Mouse (Mus musculus): Measurements from ENCODE around the gene Il2rb. TPM values are rescaled to one million over a fixed set of nuclear protein-coding genes. Genes with fewer than 3 reads are reported as not detected.

Gene Il2rb
- polyA plus RNA-seq, 2 experiments = 0.26 to 0.52 TPM

- H3K4me1 ChIP-seq (replicated peaks; ENCODE audit: control insufficient read depth in 2 of 2, insufficient read depth in 2 of 2, low read length in 1 of 2) = peaks cover 0 to 2% of the 10 kb centered on the region in 2 experiments; a peak in 1 of 4 replicates
- no peaks in the 10 kb centered on the region for H3K27me3 ChIP-seq (ENCODE audit: control insufficient read depth, insufficient read depth, low read length)
- DNase-seq (ENCODE audit: low read depth in 3 of 3, low spot score in 3 of 3) (no peak), ATAC-seq (ENCODE audit: insufficient read depth) (no peak)
- H3K27ac ChIP-seq = no peak overlapping the region
- H3K4me3 ChIP-seq (ENCODE audit: insufficient read depth in 1 of 2, low read depth in 2 of 2, low read length in 2 of 2) = no peak overlapping the region
- WGBS (ENCODE audit: insufficient replicate concordance) = 58% methylated on average over 3 of the region's 3 CpGs
- no peak overlapping the region for H3K4me2 ChIP-seq (ENCODE audit: low read depth)
- H3K36me3 ChIP-seq (replicated peaks; ENCODE audit: control insufficient read depth, insufficient read depth, low read depth) = no peaks in the 10 kb centered on the region
- TF ChIP-seq EP300 (IDR thresholded peaks at IDR 0.05; ENCODE audit: low read depth) = no peak
- TF ChIP-seq CTCF (IDR thresholded peaks at IDR 0.05; ENCODE audit: low read depth) = no peak
- H3K9ac ChIP-seq (replicated peaks) = no peak overlapping the region
- H3K9me3 ChIP-seq (ENCODE audit: control insufficient read depth, low read length) = no peaks in the 10 kb centered on the region
Measured at GRCm38 (mm10) chr15:78505541-78505940, 10.5 kb upstream of the Il2rb start.

DNA sequence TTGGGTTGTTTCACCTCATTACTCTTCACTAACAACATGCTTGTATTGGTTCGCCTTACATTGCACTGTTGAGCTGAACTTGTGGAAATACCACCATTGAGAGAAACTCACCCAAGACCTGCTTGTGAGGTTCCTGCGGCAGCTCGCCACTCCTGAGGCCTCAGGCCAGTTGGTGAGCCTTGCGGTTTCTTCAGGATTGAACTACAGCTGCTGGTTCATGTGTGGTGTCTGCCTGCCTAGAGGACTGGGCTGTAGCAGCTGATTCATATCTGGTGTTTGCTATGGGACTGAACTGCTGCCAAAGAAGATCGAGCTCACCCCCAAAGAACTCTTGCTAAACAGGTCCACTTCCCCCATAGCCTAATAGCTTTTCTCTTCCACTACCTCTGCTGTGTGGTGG lies 9.7 kb upstream of the Il2rb start:
- TF ChIP-seq CTCF (IDR thresholded peaks at IDR 0.05; ENCODE audit: low read depth) (no peak), EP300 (IDR thresholded peaks at IDR 0.05; ENCODE audit: low read depth) (no peak)
- DNase-seq (ENCODE audit: low read depth in 3 of 3, low spot score in 3 of 3) (no peak), ATAC-seq (ENCODE audit: insufficient read depth) (no peak)
- H3K27me3 ChIP-seq (ENCODE audit: control insufficient read depth, insufficient read depth, low read length) = no peaks in the 10 kb centered on the region
- no peaks in the 10 kb centered on the region; a peak in 1 of 4 replicates for H3K4me1 ChIP-seq (replicated peaks; ENCODE audit: control insufficient read depth in 2 of 2, insufficient read depth in 2 of 2, low read length in 1 of 2)
- no peak overlapping the region for H3K9ac ChIP-seq (replicated peaks)
- no peaks in the 10 kb centered on the region for H3K9me3 ChIP-seq (ENCODE audit: control insufficient read depth, low read length)
- H3K27ac ChIP-seq = no peak overlapping the region
- 61% methylated on average over 5 of the region's 5 CpGs for WGBS (ENCODE audit: insufficient replicate concordance)
- H3K36me3 ChIP-seq (replicated peaks; ENCODE audit: control insufficient read depth, insufficient read depth, low read depth) = no peaks in the 10 kb centered on the region
- no peak overlapping the region for H3K4me2 ChIP-seq (ENCODE audit: low read depth)
- no peak overlapping the region for H3K4me3 ChIP-seq (ENCODE audit: insufficient read depth in 1 of 2, low read depth in 2 of 2, low read length in 2 of 2)

DNA sequence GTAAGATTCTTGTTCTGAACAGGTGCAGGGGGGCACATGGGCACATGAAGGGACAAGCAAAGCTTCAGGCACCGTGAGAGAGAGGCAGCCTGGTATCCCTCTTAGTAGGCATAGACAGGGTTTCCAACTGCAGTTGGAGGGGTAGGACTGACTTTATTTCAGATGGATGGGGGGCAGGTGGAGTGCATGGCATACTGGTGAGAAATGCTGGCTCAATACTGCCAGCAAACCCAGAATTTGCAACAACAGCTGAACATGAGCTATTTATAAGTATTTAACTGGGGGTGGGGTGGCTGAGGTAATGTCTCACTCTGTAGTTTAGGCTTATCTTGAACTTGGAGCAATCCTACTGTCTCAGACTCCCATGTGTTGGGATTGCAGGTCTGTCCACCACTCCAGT lies 8.9 kb upstream of the Il2rb start:
- no peak for ATAC-seq (ENCODE audit: insufficient read depth)
- 41% methylated on average over 1 of the region's 1 CpGs for WGBS (ENCODE audit: insufficient replicate concordance)
- Histone ChIP-seq H3K4me1 (replicated peaks; ENCODE audit: control insufficient read depth in 2 of 2, insufficient read depth in 2 of 2, low read length in 1 of 2) (no peaks in the 10 kb centered on the region), H3K9ac (replicated peaks) (no peak overlapping the region), H3K4me3 (ENCODE audit: insufficient read depth in 1 of 2, low read depth in 2 of 2, low read length in 2 of 2) (no peak overlapping the region), H3K9me3 (ENCODE audit: control insufficient read depth, low read length) (no peaks in the 10 kb centered on the region), H3K27ac (no peak overlapping the region), H3K4me2 (ENCODE audit: low read depth) (no peak overlapping the region), H3K36me3 (replicated peaks; ENCODE audit: control insufficient read depth, insufficient read depth, low read depth) (no peaks in the 10 kb centered on the region), H3K27me3 (ENCODE audit: control insufficient read depth, insufficient read depth, low read length) (no peaks in the 10 kb centered on the region)
- no peak for DNase-seq (ENCODE audit: low read depth in 3 of 3, low spot score in 3 of 3)
- TF ChIP-seq EP300 (IDR thresholded peaks at IDR 0.05; ENCODE audit: low read depth) (no peak), CTCF (IDR thresholded peaks at IDR 0.05; ENCODE audit: low read depth) (no peak)

DNA sequence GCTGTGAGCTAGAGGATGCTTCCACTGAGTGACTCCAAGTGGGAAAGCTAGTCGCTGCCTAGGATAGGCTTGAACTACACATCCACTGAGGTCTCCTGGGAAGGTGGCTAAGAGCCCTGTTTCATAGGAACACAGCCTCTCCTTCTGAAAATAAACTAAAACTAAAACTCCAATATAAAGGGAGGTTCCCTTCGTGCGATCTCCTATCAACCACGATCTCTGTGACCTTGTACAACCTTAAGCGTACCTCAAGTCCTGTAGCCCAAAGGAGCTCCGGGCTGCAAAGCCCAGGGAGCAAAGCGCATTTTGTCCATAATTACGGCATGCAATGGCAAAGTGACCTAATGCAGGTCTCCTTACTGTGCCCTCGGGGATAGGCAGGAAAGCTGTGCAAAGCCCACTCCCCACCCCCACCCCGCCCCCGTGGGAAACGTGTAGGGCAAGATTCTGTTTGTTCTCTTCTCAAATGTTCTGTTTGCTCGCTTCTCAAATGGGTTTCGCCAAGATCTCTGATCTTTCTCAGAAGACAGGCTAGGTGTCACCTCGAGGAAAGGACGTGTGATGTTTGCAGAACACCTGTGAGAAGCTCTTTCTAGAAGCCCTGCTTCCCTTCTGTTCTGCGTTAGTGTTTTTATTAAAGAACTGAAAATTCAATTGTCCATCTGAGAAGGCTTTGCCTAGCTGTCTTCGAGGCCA lies 7.5 kb upstream of the Il2rb start:
- H3K27me3 ChIP-seq (ENCODE audit: control insufficient read depth, insufficient read depth, low read length) = no peaks in the 10 kb centered on the region
- H3K9me3 ChIP-seq (ENCODE audit: control insufficient read depth, low read length) = no peaks in the 10 kb centered on the region
- TF ChIP-seq EP300 (IDR thresholded peaks at IDR 0.05; ENCODE audit: low read depth) (no peak), CTCF (IDR thresholded peaks at IDR 0.05; ENCODE audit: low read depth) (no peak)
- no peak overlapping the region for H3K9ac ChIP-seq (replicated peaks)
- WGBS (ENCODE audit: insufficient replicate concordance) = 65% methylated on average over 18 of the region's 18 CpGs
- no peak overlapping the region for H3K4me2 ChIP-seq (ENCODE audit: low read depth)
- H3K4me1 ChIP-seq (replicated peaks; ENCODE audit: control insufficient read depth in 2 of 2, insufficient read depth in 2 of 2, low read length in 1 of 2) = no peaks in the 10 kb centered on the region
- no peak overlapping the region for H3K27ac ChIP-seq
- no peak for DNase-seq (ENCODE audit: low read depth in 3 of 3, low spot score in 3 of 3)
- no peak for ATAC-seq (ENCODE audit: insufficient read depth)
- no peaks in the 10 kb centered on the region for H3K36me3 ChIP-seq (replicated peaks; ENCODE audit: control insufficient read depth, insufficient read depth, low read depth)
- H3K4me3 ChIP-seq (ENCODE audit: insufficient read depth in 1 of 2, low read depth in 2 of 2, low read length in 2 of 2) = no peak overlapping the region

- Histone ChIP-seq H3K36me3 (replicated peaks; ENCODE audit: control insufficient read depth, insufficient read depth, low read depth) (no peaks in the 10 kb centered on the region), H3K9me3 (ENCODE audit: control insufficient read depth, low read length) (no peaks in the 10 kb centered on the region), H3K27ac (no peak overlapping the region), H3K4me1 (replicated peaks; ENCODE audit: control insufficient read depth in 2 of 2, insufficient read depth in 2 of 2, low read length in 1 of 2) (peaks cover 0 to 4% of the 10 kb centered on the region in 2 experiments; a peak in 1 of 4 replicates), H3K27me3 (ENCODE audit: control insufficient read depth, insufficient read depth, low read length) (no peaks in the 10 kb centered on the region), H3K4me2 (ENCODE audit: low read depth) (no peak overlapping the region), H3K9ac (replicated peaks) (no peak overlapping the region), H3K4me3 (ENCODE audit: insufficient read depth in 1 of 2, low read depth in 2 of 2, low read length in 2 of 2) (no peak overlapping the region)
- DNase-seq (ENCODE audit: low read depth in 3 of 3, low spot score in 3 of 3) (no peak), ATAC-seq (ENCODE audit: insufficient read depth) (no peak)
- 60% methylated on average over 10 of the region's 10 CpGs for WGBS (ENCODE audit: insufficient replicate concordance)
- TF ChIP-seq CTCF (IDR thresholded peaks at IDR 0.05; ENCODE audit: low read depth) (no peak), EP300 (IDR thresholded peaks at IDR 0.05; ENCODE audit: low read depth) (no peak)
Measured at GRCm38 (mm10) chr15:78493401-78494010, 1.6 kb downstream of the Il2rb start.

Measured in liver, embryonic 14.5 days (tissue).